Mouse (Mus musculus) liver, embryonic 14.5 days (tissue): ENCODE measurements at regions not wholly inside any gene's neighbourhood (a gene's known extent, or its start where the extent isn't known, plus 50 kb on each side); places are given as distances from the start of the nearest gene placed in this dataset.

Experiments used
- ATAC-seq: fragments of 200-750 bp; cut with Nextera tagmentation; 2 replicates; pipeline ENCODE4 v1.8.0; 2017; ENCODE audit warnings: moderate number of reproducible peaks, mild to moderate bottlenecking, moderate library complexity; ENCODE audit not compliant: insufficient read depth
- DNase-seq, 3 experiments: peaks; one replicate each; pipeline ENCODE4 v3.0.0-alpha.2; 2012 to 2013; ENCODE audit warnings: low read depth in 3 of 3, low spot score in 3 of 3
- H3K27ac ChIP-seq: fragments of 300-500 bp; sonication (generic); 2 replicates; pipeline ENCODE4 v1.5.1; 2014; ENCODE audit warnings: moderate library complexity, mild to moderate bottlenecking, control low read depth, inconsistent platforms
- H3K27me3 ChIP-seq: fragments of 300-500 bp; sonication (generic); 2 replicates; pipeline ENCODE4 v1.6.1; 2014; ENCODE audit warnings: mild to moderate bottlenecking, low read length, moderate library complexity; ENCODE audit not compliant: control insufficient read depth, insufficient read depth
- H3K36me3 ChIP-seq: fragments of 300-500 bp; sonication (generic); replicated peaks from 2 replicates; pipeline ENCODE4 v1.6.1; 2014; ENCODE audit warnings: low read depth; ENCODE audit not compliant: control insufficient read depth, insufficient read depth
- H3K4me1 ChIP-seq, 2 experiments: fragments of 200-500 bp in 1 of 2; fragments of 300-500 bp in 1 of 2; sonication (generic) in 1 of 2; replicated peaks; 2 replicates each; pipeline ENCODE4 v1.6.1; 2012 to 2014; ENCODE audit warnings: antibody characterized with exemption in 1 of 2, inconsistent platforms in 1 of 2, low read length in 1 of 2; ENCODE audit not compliant: control insufficient read depth in 2 of 2, insufficient read depth in 2 of 2
- H3K4me2 ChIP-seq: fragments of 300-500 bp; sonication (generic); 2 replicates; pipeline ENCODE4 v1.6.1; 2014; ENCODE audit warnings: low read depth, mild to moderate bottlenecking, control low read depth, moderate library complexity
- H3K4me3 ChIP-seq, 2 experiments: fragments of 200-500 bp in 1 of 2; fragments of 300-500 bp in 1 of 2; sonication (generic) in 1 of 2; 2 replicates each; pipeline ENCODE4 v1.5.1; 2012 to 2014; ENCODE audit warnings: low read depth in 2 of 2, low read length in 2 of 2, mild to moderate bottlenecking in 2 of 2, control low read depth in 1 of 2, inconsistent platforms in 1 of 2, moderate library complexity in 1 of 2; ENCODE audit not compliant: insufficient read depth in 1 of 2
- H3K9ac ChIP-seq: fragments of 300-500 bp; sonication (generic); replicated peaks from 2 replicates; pipeline ENCODE4 v1.6.1; 2014; ENCODE audit warnings: mild to moderate bottlenecking, control low read depth, moderate library complexity
- H3K9me3 ChIP-seq: fragments of 300-500 bp; sonication (generic); 2 replicates; pipeline ENCODE4 v1.6.1; 2016; ENCODE audit warnings: low read length, mixed read lengths; ENCODE audit not compliant: control insufficient read depth
- CTCF ChIP-seq: IDR thresholded peaks from 2 replicates; pipeline ENCODE4 v1.5.1; 2016; ENCODE audit warnings: antibody characterized with exemption, low read depth, control low read depth
- EP300 ChIP-seq: IDR thresholded peaks from 2 replicates; pipeline ENCODE4 v1.6.1; 2016; ENCODE audit warnings: antibody characterized with exemption, low read depth
- WGBS: fragments of 180-500 bp; shearing (Covaris S2); extraction: QIAGEN DNeasy Blood & Tissue Kit; methylation state at CpG from one replicate; pipeline ENCODE4 v1.1.7; 2014; ENCODE audit not compliant: insufficient replicate concordance; 5-methylcytosine and 5-hydroxymethylcytosine counted together

DNA sequence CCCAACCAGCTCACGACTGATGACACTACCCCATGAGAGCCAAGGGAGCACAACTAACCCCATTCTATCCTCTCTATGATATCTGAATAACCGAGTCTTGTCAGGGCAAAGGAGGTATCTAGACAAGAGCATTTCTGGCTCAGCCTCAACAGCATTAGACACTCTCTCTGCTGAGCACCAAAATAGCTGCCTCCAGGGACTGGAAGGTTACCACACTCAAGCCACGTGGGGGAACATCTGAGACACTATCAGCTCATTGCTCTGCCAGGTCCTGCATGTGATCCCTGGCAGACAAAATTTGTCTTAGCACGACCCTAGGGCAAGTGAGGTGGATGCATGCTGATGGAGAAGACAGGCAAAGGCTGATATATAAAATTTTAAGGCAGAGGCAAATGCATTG lies 436.4 kb upstream of the Fam19a5 start:
- Histone ChIP-seq H3K4me3 (no peak overlapping the region), H3K27ac (no peak overlapping the region), H3K9me3 (no peaks in the 10 kb centered on the region; the same call in 1 of the 2 replicates), H3K4me2 (no peak overlapping the region), H3K36me3 (no peaks in the 10 kb centered on the region), H3K9ac (no peak overlapping the region), H3K4me1 (no peaks in the 10 kb centered on the region), H3K27me3 (no peaks in the 10 kb centered on the region)
- 38% methylated on average over 4 of the region's 4 CpGs for WGBS
- no peak for DNase-seq
- TF ChIP-seq EP300 (no peak), CTCF (no peak)
- no peak for ATAC-seq

DNA sequence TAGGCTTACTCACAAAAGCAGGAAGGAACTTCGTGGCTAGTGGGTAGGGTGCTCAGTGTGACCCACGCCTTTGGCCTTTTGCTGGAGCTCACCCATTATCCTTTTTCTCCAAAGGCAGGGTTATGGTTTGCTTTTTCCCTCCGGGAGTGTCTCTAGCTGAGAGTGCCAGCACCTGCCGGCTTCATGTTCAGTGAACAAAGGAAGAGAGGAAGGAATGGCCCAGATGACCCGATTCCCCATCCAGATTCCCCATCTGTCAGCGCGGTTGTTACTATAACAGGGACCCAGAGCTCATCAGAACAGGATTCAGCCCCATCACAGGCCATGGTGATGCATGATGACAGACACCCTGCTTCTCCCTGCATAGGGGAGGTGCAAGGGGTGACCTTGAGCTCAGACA lies 435.7 kb upstream of the Fam19a5 start:
- H3K4me3 ChIP-seq: no peak overlapping the region
- H3K27ac ChIP-seq: no peak overlapping the region
- DNase-seq: no peak
- WGBS: 39% methylated on average over 7 of the region's 7 CpGs
- no peaks in the 10 kb centered on the region for H3K27me3 ChIP-seq
- H3K4me1 ChIP-seq: no peaks in the 10 kb centered on the region
- H3K9ac ChIP-seq: no peak overlapping the region
- ATAC-seq: no peak
- H3K36me3 ChIP-seq: no peaks in the 10 kb centered on the region
- H3K4me2 ChIP-seq: no peak overlapping the region
- no peaks in the 10 kb centered on the region; the same call in 1 of the 2 replicates for H3K9me3 ChIP-seq
- TF ChIP-seq EP300: no peak
- TF ChIP-seq CTCF: no peak

DNA sequence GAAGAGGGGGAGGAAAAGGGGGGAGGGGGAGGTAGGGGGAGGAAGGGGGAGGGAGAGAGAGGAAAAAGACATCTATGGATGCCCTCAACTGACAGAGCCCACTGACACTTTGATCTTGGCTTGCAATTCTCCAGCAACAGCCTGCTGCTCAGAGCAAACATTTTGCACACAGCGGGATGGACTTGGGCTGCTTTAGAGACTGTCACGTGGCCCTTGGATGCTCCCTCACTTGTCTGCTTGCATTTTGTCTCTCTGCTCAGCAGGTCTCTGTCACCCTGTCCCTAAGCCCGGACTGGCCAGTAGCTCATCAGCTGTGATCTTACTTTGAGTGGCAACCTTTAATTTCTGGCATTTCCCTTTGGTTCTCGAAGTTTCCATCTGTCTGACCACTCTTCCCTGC lies 421.4 kb upstream of the Fam19a5 start:
- Histone ChIP-seq H3K9ac (no peak overlapping the region), H3K36me3 (no peaks in the 10 kb centered on the region), H3K4me1 (no peaks in the 10 kb centered on the region), H3K9me3 (no peaks in the 10 kb centered on the region), H3K4me2 (no peak overlapping the region), H3K27me3 (no peaks in the 10 kb centered on the region), H3K27ac (no peak overlapping the region), H3K4me3 (no peak overlapping the region)
- TF ChIP-seq EP300 (no peak), CTCF (no peak)
- DNase-seq: no peak
- ATAC-seq: no peak
- 19% methylated on average over 4 of the region's 4 CpGs for WGBS

DNA sequence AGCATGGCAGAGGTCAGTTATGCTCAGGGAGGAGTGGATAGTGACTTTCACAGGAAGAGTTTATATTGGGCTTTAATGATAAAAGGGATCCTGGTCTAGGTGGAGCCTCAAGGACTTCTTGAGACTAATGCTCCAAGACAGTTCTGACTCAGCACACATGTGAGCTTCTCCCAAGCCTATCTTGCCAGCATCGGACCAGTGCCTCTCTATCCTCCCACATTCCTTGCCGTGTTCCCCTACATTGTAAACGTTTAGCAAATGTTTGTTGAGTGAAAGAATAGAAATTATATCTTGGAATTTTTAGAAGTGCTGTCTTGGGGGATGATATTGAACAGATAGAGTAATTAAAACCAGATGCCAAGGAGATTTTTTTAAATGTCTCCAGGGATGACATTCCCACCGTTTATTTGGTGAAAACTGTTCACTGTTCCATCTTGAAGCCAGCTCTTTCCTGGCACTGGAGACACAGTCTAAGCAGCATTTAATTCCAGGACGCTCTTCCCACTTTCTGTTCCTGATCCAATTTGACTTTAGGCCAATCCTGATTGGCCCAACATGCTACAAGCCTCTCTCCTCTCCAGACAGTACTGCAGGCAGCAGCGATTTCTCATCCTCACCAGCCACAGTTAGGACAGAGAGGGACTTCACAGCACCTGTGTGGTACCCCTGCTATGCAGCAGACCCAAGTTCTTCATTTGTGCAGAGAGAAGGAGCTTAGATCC lies 418.5 kb upstream of the Fam19a5 start:
- no peaks in the 10 kb centered on the region for H3K4me1 ChIP-seq
- H3K27ac ChIP-seq: no peak overlapping the region
- no peak for ATAC-seq
- 51% methylated on average over 6 of the region's 6 CpGs for WGBS
- no peak overlapping the region for H3K4me2 ChIP-seq
- H3K9me3 ChIP-seq: no peaks in the 10 kb centered on the region
- TF ChIP-seq EP300 (no peak), CTCF (no peak)
- H3K9ac ChIP-seq: no peak overlapping the region
- no peak for DNase-seq
- H3K27me3 ChIP-seq: no peaks in the 10 kb centered on the region
- H3K36me3 ChIP-seq: no peaks in the 10 kb centered on the region
- no peak overlapping the region for H3K4me3 ChIP-seq

DNA sequence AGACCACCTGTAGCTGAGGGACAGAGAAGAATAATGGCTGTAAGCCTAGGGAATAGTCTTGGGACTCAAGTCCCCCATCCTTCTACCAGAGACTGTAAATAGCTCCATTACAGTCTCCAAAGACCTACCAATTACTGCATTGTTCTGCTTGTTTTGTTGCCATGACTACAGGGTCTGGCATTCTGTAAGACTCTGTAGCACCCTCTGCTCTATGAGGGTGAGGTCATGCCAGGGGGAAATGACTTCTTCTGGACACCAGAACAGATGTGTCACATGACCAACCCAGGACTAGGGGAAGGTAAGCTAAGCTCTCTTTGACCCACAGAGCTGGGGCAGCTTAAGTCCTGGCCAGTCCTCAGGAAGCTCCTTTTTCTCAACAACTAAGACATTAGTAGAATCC lies 405.2 kb upstream of the Fam19a5 start:
- Histone ChIP-seq H3K4me1 (no peaks in the 10 kb centered on the region), H3K9ac (no peak overlapping the region), H3K4me2 (no peak overlapping the region), H3K27me3 (no peaks in the 10 kb centered on the region), H3K4me3 (no peak overlapping the region), H3K9me3 (no peaks in the 10 kb centered on the region), H3K36me3 (no peaks in the 10 kb centered on the region), H3K27ac (no peak overlapping the region)
- ATAC-seq (no peak), DNase-seq (no peak)
- TF ChIP-seq CTCF (no peak), EP300 (no peak)
